Mouse (Mus musculus): ENCODE results near the gene Derl3.
A peak's percentile ranks its signal among the peaks of the same experiment; 100 is the strongest.
"Not testable (repeated sequence)": the region's sequence is repeated elsewhere in the genome, so short reads cannot be mapped to it uniquely, and the experiment has no call there.

Derl3 gene

GRCm38 (mm10) chr10:75893089-75893750, at the start of gene Derl3:
Derl3 (plus strand) TSS chr10:75893413.
- DNase-seq, result peak; percentile 99

- not testable (repeated sequence) for DNase-seq
Observed at GRCm38 (mm10) chr10:75843898-75844297, 49.3 kb upstream of the Derl3 start.

GRCm38 (mm10) chr10:75844800-75845199, 48.4 kb upstream of the Derl3 start:
- DNase-seq, result no peak

GRCm38 (mm10) chr10:75845306-75845930, 47.8 kb upstream of the Derl3 start:
- DNase-seq, result no peak

- DNase-seq, result no peak
Observed at GRCm38 (mm10) chr10:75848382-75848781, 44.8 kb upstream of the Derl3 start.

GRCm38 (mm10) chr10:75851076-75851475, 42.1 kb upstream of the Derl3 start:
- no peak for DNase-seq

GRCm38 (mm10) chr10:75851681-75852080, 41.5 kb upstream of the Derl3 start:
- DNase-seq, result no peak

- DNase-seq, result no peak
Observed at GRCm38 (mm10) chr10:75852539-75853125, 40.6 kb upstream of the Derl3 start.

- DNase-seq, result peak; percentile 82
Observed at GRCm38 (mm10) chr10:75853452-75853851, 39.8 kb upstream of the Derl3 start.

GRCm38 (mm10) chr10:75854096-75854495, 39.1 kb upstream of the Derl3 start:
- no peak for DNase-seq

GRCm38 (mm10) chr10:75854791-75855190, 38.4 kb upstream of the Derl3 start:
- DNase-seq, result no peak

- no peak for DNase-seq
Observed at GRCm38 (mm10) chr10:75855416-75855981, 37.7 kb upstream of the Derl3 start.

- DNase-seq, result no peak
Observed at GRCm38 (mm10) chr10:75856155-75856907, 36.9 kb upstream of the Derl3 start.

GRCm38 (mm10) chr10:75856976-75857375, 36.2 kb upstream of the Derl3 start:
- DNase-seq, result no peak

- DNase-seq, result peak; percentile 31
Observed at GRCm38 (mm10) chr10:75857598-75857997, 35.6 kb upstream of the Derl3 start.

- peak; percentile 63 for DNase-seq
Observed at GRCm38 (mm10) chr10:75859107-75859746, 34.0 kb upstream of the Derl3 start.

- DNase-seq, result peak; percentile 88
Observed at GRCm38 (mm10) chr10:75859786-75860470, 33.3 kb upstream of the Derl3 start, which contains the start of gene Mif. Mif (minus strand) TSS chr10:75860240.

GRCm38 (mm10) chr10:75860746-75861145, 32.5 kb upstream of the Derl3 start:
- DNase-seq, result peak; percentile 69

GRCm38 (mm10) chr10:75861587-75861986, 31.6 kb upstream of the Derl3 start:
- DNase-seq, result no peak

GRCm38 (mm10) chr10:75872025-75872914, 20.9 kb upstream of the Derl3 start:
- DNase-seq, result no peak
